11 mouse cellular contexts compared by ENCODE assay signal in the genomic region with DNA sequence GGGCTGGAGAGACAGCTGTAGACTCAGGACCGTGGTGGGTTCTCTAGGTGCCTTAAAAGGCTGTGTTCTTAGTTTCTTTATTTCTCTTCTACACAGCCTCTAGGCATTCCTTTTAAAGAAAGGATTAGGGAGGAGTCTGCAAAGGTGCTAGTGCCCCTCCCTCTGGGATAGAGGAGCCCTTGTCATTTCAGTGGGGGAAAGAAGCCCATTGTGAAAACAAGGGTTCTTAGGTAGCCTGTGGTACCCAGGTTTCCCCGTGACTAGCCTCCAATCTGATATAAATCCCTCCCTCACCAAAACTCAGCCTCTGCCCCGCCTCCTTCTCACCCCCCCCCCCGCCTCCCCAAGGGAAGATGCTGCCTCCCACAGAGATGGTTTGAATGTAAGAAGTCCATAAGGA. TPM values are rescaled to one million over a fixed set of nuclear protein-coding genes. Genes with fewer than 3 reads are reported as not detected.
DNase-seq lines count a peak whose midpoint lies in the region; ATAC-seq lines count a peak whose summit lies in the region.
"Had no signal": no experiment of that assay in that cellular context is flagged by ENCODE, and none has a peak within 500 bp of the region (broad histone marks: within the 10 kb centered on the region; RNA-seq: fewer than 3 reads in every experiment).

No protein-coding gene starts in this region.

- peaks cover 88% of the 10 kb centered on the region for H3K27me3 ChIP-seq in heart, embryonic 15.5 days
- peaks cover 23% of the 10 kb centered on the region for H3K27me3 ChIP-seq in forebrain, embryonic 16.5 days (replicated peaks; ENCODE audit: control insufficient read depth, insufficient read depth, low read length)
- H3K27me3 ChIP-seq in midbrain, embryonic 14.5 days (ENCODE audit: control insufficient read depth, insufficient read depth, low read length), result peaks cover 27% of the 10 kb centered on the region

- no peak overlapping the region for H3K4me3 ChIP-seq in heart, embryonic 15.5 days
- H3K4me3 ChIP-seq in forebrain, embryonic 16.5 days (replicated peaks; ENCODE audit: low read length), result peak overlapping the region; percentile 58
- peak overlapping the region; percentile 63 for H3K4me3 ChIP-seq in midbrain, embryonic 14.5 days (replicated peaks; ENCODE audit: low read depth, low read length)
- H3K4me3 ChIP-seq: liver, embryonic 15.5 days had no signal

- H3K4me2 ChIP-seq in heart, embryonic 15.5 days, result peak overlapping the region; percentile 97; the same call in 1 of the 2 replicates
- peak overlapping the region; percentile 88 for H3K4me2 ChIP-seq in forebrain, embryonic 16.5 days (ENCODE audit: low read length)
- peak overlapping the region; percentile 90 for H3K4me2 ChIP-seq in midbrain, embryonic 14.5 days (ENCODE audit: low read length)
- H3K4me2 ChIP-seq: liver, embryonic 15.5 days had no signal

- ATAC-seq in heart, embryonic 15.5 days (replicated peaks; ENCODE audit: insufficient number of reproducible peaks, insufficient read depth, low FRiP score, low read depth), result no peak
- ATAC-seq in forebrain, embryonic 16.5 days, result no peak
- no peak for ATAC-seq in midbrain, embryonic 14.5 days (ENCODE audit: low FRiP score, low TSS enrichment)

- DNase-seq in heart, postnatal 36 days, result no peak
- peak; percentile 46 to 58 for DNase-seq in cerebellum, postnatal 25 days
- no peak for DNase-seq in midbrain, embryonic 14.5 days
- DNase-seq in adrenal gland, postnatal 25 days, result no peak
- no peak for DNase-seq in gastrocnemius, postnatal 36 days
- DNase-seq in gastrocnemius, adult 8-10 months (ENCODE audit: low spot score in 2 of 2), result no peak
- DNase-seq: right cerebral cortex, postnatal 25 days; thymus, postnatal 4 days had no signal

- H3K36me3 ChIP-seq in heart, embryonic 15.5 days, result no peaks in the 10 kb centered on the region
- H3K36me3 ChIP-seq in forebrain, embryonic 16.5 days (ENCODE audit: control insufficient read depth, insufficient read depth), result no peaks in the 10 kb centered on the region
- H3K36me3 ChIP-seq in midbrain, embryonic 14.5 days (ENCODE audit: control insufficient read depth, insufficient read depth, low read length), result no peaks in the 10 kb centered on the region
- H3K36me3 ChIP-seq: liver, embryonic 15.5 days had no signal

- H3K27ac ChIP-seq in heart, embryonic 15.5 days, result no peak overlapping the region
- no peak overlapping the region for H3K27ac ChIP-seq in forebrain, embryonic 16.5 days (ENCODE audit: low read length)
- H3K27ac ChIP-seq in midbrain, embryonic 14.5 days (replicated peaks; ENCODE audit: low read depth, low read length), result no peak overlapping the region
- H3K27ac ChIP-seq: liver, embryonic 15.5 days had no signal

- peaks cover 24% of the 10 kb centered on the region for H3K4me1 ChIP-seq in heart, embryonic 15.5 days (replicated peaks)
- peaks cover 17% of the 10 kb centered on the region for H3K4me1 ChIP-seq in forebrain, embryonic 16.5 days (replicated peaks; ENCODE audit: control insufficient read depth, insufficient read depth, low read length)
- peaks cover 24% of the 10 kb centered on the region for H3K4me1 ChIP-seq in midbrain, embryonic 14.5 days (ENCODE audit: control insufficient read depth, insufficient read depth, low read length)

- no peaks in the 10 kb centered on the region for H3K9me3 ChIP-seq in heart, embryonic 15.5 days (replicated peaks)
- H3K9me3 ChIP-seq in forebrain, embryonic 16.5 days (ENCODE audit: control insufficient read depth, low read length), result no peaks in the 10 kb centered on the region
- H3K9me3 ChIP-seq in midbrain, embryonic 14.5 days (ENCODE audit: control insufficient read depth, low read length), result no peaks in the 10 kb centered on the region
- H3K9me3 ChIP-seq: liver, embryonic 15.5 days had no signal

- 23% methylated on average over 4 of the region's 4 CpGs for WGBS in heart, embryonic 15.5 days
- WGBS in forebrain, embryonic 16.5 days, result 8% methylated on average over 4 of the region's 4 CpGs
- WGBS in midbrain, embryonic 14.5 days, result 2% methylated on average over 4 of the region's 4 CpGs

- H3K9ac ChIP-seq in heart, embryonic 15.5 days, result no peak overlapping the region
- peak overlapping the region; percentile 39 for H3K9ac ChIP-seq in forebrain, embryonic 16.5 days (replicated peaks; ENCODE audit: low read depth, low read length)
- H3K9ac ChIP-seq in midbrain, embryonic 14.5 days (replicated peaks; ENCODE audit: low read length), result no peak overlapping the region; the same call in 1 of the 2 replicates
- H3K9ac ChIP-seq: liver, embryonic 15.5 days had no signal

- intact Hi-C loops in heart, postnatal 36 days (cut with DNase I), result no loop called here
- intact Hi-C loops in gastrocnemius, postnatal 36 days (cut with DNase I), result no loop called here

RNA-seq across cellular contexts. Expression of gene Adcy1, which starts 2.1 kb away (rescaled TPM):
- 0.50 and 0.85 TPM in 2 replicates for polyA plus RNA-seq in heart, embryonic 15.5 days (2015; fragmentation: Nextera tagmentation; extraction: Ambion mirVana)
- total RNA-seq in heart, postnatal 36 days (2021), result 1 to 10 TPM; 1.6 to 2.0 TPM
- polyA plus RNA-seq in forebrain, embryonic 16.5 days (2015; fragmentation: Nextera tagmentation; extraction: Ambion mirVana), result 9.7 and 11.1 TPM in 2 replicates
- polyA plus RNA-seq in midbrain, embryonic 14.5 days (2014; fragmentation: Nextera tagmentation; extraction: Ambion mirVana), result 9.9 and 10.7 TPM in 2 replicates
- total RNA-seq in adrenal gland, postnatal 25 days (2021), result 3.0 and 4.2 TPM in 2 replicates
- 1 to 10 TPM; 1.3 to 1.4 TPM for total RNA-seq in gastrocnemius, postnatal 36 days (2021)
- total RNA-seq in gastrocnemius, adult 8-10 months (2022), result under 1 TPM; 0.34 to 0.77 (median 0.61) TPM

Comparison
In these comparisons a context has a peak if more than half of its experiments do, and no peak if none do; other contexts are left out.
1. DNase-seq: peak in cerebellum, postnatal 25 days (2 of 2); none in heart, postnatal 36 days (0 of 2), midbrain, embryonic 14.5 days (single experiment), adrenal gland, postnatal 25 days (single experiment), gastrocnemius, postnatal 36 days (0 of 2) and gastrocnemius, adult 8-10 months (0 of 2).
2. Peak in every context shown above with its lines, with median percentiles within 50 percentile points of each other: H3K4me2 ChIP-seq.